Mouse (Mus musculus): ENCODE measurements at regions not wholly inside any gene's neighbourhood (a gene's known extent, or its start where the extent isn't known, plus 50 kb on each side); places are given as distances from the start of the nearest gene placed in this dataset.

- ATAC-seq (ENCODE audit: low FRiP score), result no peak
- DNase-seq (ENCODE audit: low spot score, missing footprints), result peak; percentile 44
- WGBS, result 88% methylated on average over 2 of the region's 2 CpGs
These were observed 771.7 kb upstream of the Lrrc6 start for GRCm38 (mm10) chr15:67272397-67272796.

GRCm38 (mm10) chr15:67263723-67264122 lies 763.0 kb upstream of the Lrrc6 start:
- H3K4me2 ChIP-seq, result no peak overlapping the region
- H3K9me3 ChIP-seq (ENCODE audit: control insufficient read depth, low read length), result no peaks in the 10 kb centered on the region
- no peak overlapping the region for H3K27ac ChIP-seq (ENCODE audit: low read depth, low read length)
- H3K4me3 ChIP-seq (ENCODE audit: low read depth, low read length), result no peak overlapping the region
- no peak for DNase-seq (ENCODE audit: low spot score, missing footprints)
- ATAC-seq (ENCODE audit: low FRiP score), result no peak
- no peaks in the 10 kb centered on the region for H3K27me3 ChIP-seq (ENCODE audit: control insufficient read depth, insufficient read depth, low read length)
- no peaks in the 10 kb centered on the region for H3K4me1 ChIP-seq (ENCODE audit: control insufficient read depth, insufficient read depth, low read length)
- WGBS, result 79% methylated on average over 6 of the region's 6 CpGs
- H3K9ac ChIP-seq (ENCODE audit: low read length), result no peak overlapping the region
- no peaks in the 10 kb centered on the region for H3K36me3 ChIP-seq (ENCODE audit: control insufficient read depth, insufficient read depth, low read length)

More at GRCm38 (mm10) chr15:67272397-67272796, 771.7 kb upstream of the Lrrc6 start:
- H3K27ac ChIP-seq (ENCODE audit: low read depth, low read length), result no peak overlapping the region
- no peak overlapping the region for H3K9ac ChIP-seq (ENCODE audit: low read length)
- no peak overlapping the region for H3K4me3 ChIP-seq (ENCODE audit: low read depth, low read length)
- H3K9me3 ChIP-seq (ENCODE audit: control insufficient read depth, low read length), result no peaks in the 10 kb centered on the region
- H3K36me3 ChIP-seq (ENCODE audit: control insufficient read depth, insufficient read depth, low read length), result no peaks in the 10 kb centered on the region
- H3K4me2 ChIP-seq, result no peak overlapping the region
- H3K4me1 ChIP-seq (ENCODE audit: control insufficient read depth, insufficient read depth, low read length), result no peaks in the 10 kb centered on the region
- no peaks in the 10 kb centered on the region for H3K27me3 ChIP-seq (ENCODE audit: control insufficient read depth, insufficient read depth, low read length)

GRCm38 (mm10) chr15:67263313-67263712 lies 762.6 kb upstream of the Lrrc6 start:
- Histone ChIP-seq H3K4me2 (no peak overlapping the region), H3K4me3 (ENCODE audit: low read depth, low read length) (no peak overlapping the region), H3K27ac (ENCODE audit: low read depth, low read length) (no peak overlapping the region), H3K9me3 (ENCODE audit: control insufficient read depth, low read length) (no peaks in the 10 kb centered on the region), H3K9ac (ENCODE audit: low read length) (no peak overlapping the region), H3K4me1 (ENCODE audit: control insufficient read depth, insufficient read depth, low read length) (no peaks in the 10 kb centered on the region), H3K36me3 (ENCODE audit: control insufficient read depth, insufficient read depth, low read length) (no peaks in the 10 kb centered on the region), H3K27me3 (ENCODE audit: control insufficient read depth, insufficient read depth, low read length) (no peaks in the 10 kb centered on the region)
- ATAC-seq (ENCODE audit: low FRiP score) (no peak), DNase-seq (ENCODE audit: low spot score, missing footprints) (no peak)
- WGBS, result 71% methylated on average over 2 of the region's 2 CpGs

- Histone ChIP-seq H3K9ac (ENCODE audit: low read length) (no peak overlapping the region), H3K4me1 (ENCODE audit: control insufficient read depth, insufficient read depth, low read length) (no peaks in the 10 kb centered on the region), H3K27ac (ENCODE audit: low read depth, low read length) (no peak overlapping the region), H3K9me3 (ENCODE audit: control insufficient read depth, low read length) (no peaks in the 10 kb centered on the region), H3K4me2 (no peak overlapping the region), H3K4me3 (ENCODE audit: low read depth, low read length) (no peak overlapping the region), H3K27me3 (ENCODE audit: control insufficient read depth, insufficient read depth, low read length) (no peaks in the 10 kb centered on the region), H3K36me3 (ENCODE audit: control insufficient read depth, insufficient read depth, low read length) (no peaks in the 10 kb centered on the region)
- 95% methylated on average over 2 of the region's 2 CpGs for whole genome bisulfite sequencing
- no peak for ATAC-seq (ENCODE audit: low FRiP score)
- DNase-seq (ENCODE audit: low spot score, missing footprints), result no peak
These were observed 761.6 kb upstream of the Lrrc6 start for GRCm38 (mm10) chr15:67262269-67262668.

- DNase-seq (ENCODE audit: low spot score, missing footprints) (peak; percentile 51), ATAC-seq (ENCODE audit: low FRiP score) (no peak)
- no peaks in the 10 kb centered on the region for H3K9me3 ChIP-seq (ENCODE audit: control insufficient read depth, low read length)
- H3K4me3 ChIP-seq (ENCODE audit: low read depth, low read length), result no peak overlapping the region
- no peak overlapping the region for H3K9ac ChIP-seq (ENCODE audit: low read length)
- H3K4me2 ChIP-seq, result no peak overlapping the region
- WGBS, result 80% methylated on average over 3 of the region's 3 CpGs
- no peak overlapping the region for H3K27ac ChIP-seq (ENCODE audit: low read depth, low read length)
- no peaks in the 10 kb centered on the region for H3K36me3 ChIP-seq (ENCODE audit: control insufficient read depth, insufficient read depth, low read length)
- H3K4me1 ChIP-seq (ENCODE audit: control insufficient read depth, insufficient read depth, low read length), result no peaks in the 10 kb centered on the region
- H3K27me3 ChIP-seq (ENCODE audit: control insufficient read depth, insufficient read depth, low read length), result no peaks in the 10 kb centered on the region
These were observed 760.0 kb upstream of the Lrrc6 start for GRCm38 (mm10) chr15:67260666-67261065.

- H3K4me1 ChIP-seq (ENCODE audit: control insufficient read depth, insufficient read depth, low read length), result no peaks in the 10 kb centered on the region; the same call in 1 of the 2 replicates
- H3K4me2 ChIP-seq, result no peak overlapping the region
- no peak overlapping the region for H3K27ac ChIP-seq (ENCODE audit: low read depth, low read length)
- H3K27me3 ChIP-seq (ENCODE audit: control insufficient read depth, insufficient read depth, low read length), result no peaks in the 10 kb centered on the region; the same call in 1 of the 2 replicates
- H3K36me3 ChIP-seq (ENCODE audit: control insufficient read depth, insufficient read depth, low read length), result no peaks in the 10 kb centered on the region
- no peak overlapping the region for H3K4me3 ChIP-seq (ENCODE audit: low read depth, low read length)
- 56% methylated on average over 4 of the region's 4 CpGs for WGBS
- H3K9me3 ChIP-seq (ENCODE audit: control insufficient read depth, low read length), result no peaks in the 10 kb centered on the region
- ATAC-seq (ENCODE audit: low FRiP score), result no peak
- DNase-seq (ENCODE audit: low spot score, missing footprints), result no peak
- no peak overlapping the region for H3K9ac ChIP-seq (ENCODE audit: low read length)
These were observed 748.4 kb upstream of the Lrrc6 start for GRCm38 (mm10) chr15:67249147-67249546.

GRCm38 (mm10) chr15:67248471-67248870 lies 747.8 kb upstream of the Lrrc6 start:
- Histone ChIP-seq H3K27me3 (ENCODE audit: control insufficient read depth, insufficient read depth, low read length) (no peaks in the 10 kb centered on the region; the same call in 1 of the 2 replicates), H3K36me3 (ENCODE audit: control insufficient read depth, insufficient read depth, low read length) (no peaks in the 10 kb centered on the region), H3K4me2 (no peak overlapping the region), H3K9ac (ENCODE audit: low read length) (no peak overlapping the region), H3K4me3 (ENCODE audit: low read depth, low read length) (no peak overlapping the region), H3K27ac (ENCODE audit: low read depth, low read length) (no peak overlapping the region), H3K9me3 (ENCODE audit: control insufficient read depth, low read length) (no peaks in the 10 kb centered on the region), H3K4me1 (ENCODE audit: control insufficient read depth, insufficient read depth, low read length) (no peaks in the 10 kb centered on the region; the same call in 1 of the 2 replicates)
- ATAC-seq (ENCODE audit: low FRiP score), result no peak
- no peak for DNase-seq (ENCODE audit: low spot score, missing footprints)

- Histone ChIP-seq H3K4me2 (no peak overlapping the region), H3K4me1 (ENCODE audit: control insufficient read depth, insufficient read depth, low read length) (no peaks in the 10 kb centered on the region; the same call in 1 of the 2 replicates), H3K9ac (ENCODE audit: low read length) (no peak overlapping the region), H3K36me3 (ENCODE audit: control insufficient read depth, insufficient read depth, low read length) (no peaks in the 10 kb centered on the region), H3K27me3 (ENCODE audit: control insufficient read depth, insufficient read depth, low read length) (no peaks in the 10 kb centered on the region; the same call in 1 of the 2 replicates), H3K9me3 (ENCODE audit: control insufficient read depth, low read length) (no peaks in the 10 kb centered on the region), H3K4me3 (ENCODE audit: low read depth, low read length) (no peak overlapping the region), H3K27ac (ENCODE audit: low read depth, low read length) (no peak overlapping the region)
- ATAC-seq (ENCODE audit: low FRiP score), result peak; percentile 75
- WGBS, result 26% methylated on average over 4 of the region's 4 CpGs
- peak; percentile 87 for DNase-seq (ENCODE audit: low spot score, missing footprints)
These were observed 745.1 kb upstream of the Lrrc6 start for GRCm38 (mm10) chr15:67245658-67246268.

GRCm38 (mm10) chr15:67244908-67245657 lies 744.4 kb upstream of the Lrrc6 start:
- Histone ChIP-seq H3K27ac (ENCODE audit: low read depth, low read length) (no peak overlapping the region), H3K9me3 (ENCODE audit: control insufficient read depth, low read length) (no peaks in the 10 kb centered on the region), H3K27me3 (ENCODE audit: control insufficient read depth, insufficient read depth, low read length) (no peaks in the 10 kb centered on the region; the same call in 1 of the 2 replicates), H3K4me1 (ENCODE audit: control insufficient read depth, insufficient read depth, low read length) (no peaks in the 10 kb centered on the region; the same call in 1 of the 2 replicates), H3K9ac (ENCODE audit: low read length) (no peak overlapping the region), H3K4me2 (no peak overlapping the region), H3K4me3 (ENCODE audit: low read depth, low read length) (no peak overlapping the region), H3K36me3 (ENCODE audit: control insufficient read depth, insufficient read depth, low read length) (no peaks in the 10 kb centered on the region)
- no peak for DNase-seq (ENCODE audit: low spot score, missing footprints)
- peak; percentile 69; the same call in 1 of the 2 replicates for ATAC-seq (ENCODE audit: low FRiP score)
- WGBS, result 59% methylated on average over 10 of the region's 10 CpGs

All from midbrain, embryonic 11.5 days (tissue).